Mouse (Mus musculus) forebrain, postnatal 0 days (tissue): Measurements from ENCODE around the gene Spag6. TPM values are rescaled to one million over a fixed set of nuclear protein-coding genes. Genes with fewer than 3 reads are reported as not detected.

Source experiments
- ATAC-seq: fragments of 200-750 bp; cut with Nextera tagmentation; 2 replicates; pipeline ENCODE4 v1.8.0; 2017; ENCODE audit warnings: mild to moderate bottlenecking, moderate library complexity
- DNase-seq: peaks from one replicate; pipeline ENCODE4 v3.0.0-alpha.2; 2015
- H3K27ac ChIP-seq: fragments of 300-500 bp; sonication (generic); 2 replicates; pipeline ENCODE4 v1.5.1; 2014; ENCODE audit warnings: low read depth, mild to moderate bottlenecking, antibody characterized with exemption, low read length, moderate library complexity, mixed read lengths
- H3K27me3 ChIP-seq: fragments of 300-500 bp; sonication (generic); 2 replicates; pipeline ENCODE4 v1.6.1; 2014; ENCODE audit warnings: mild to moderate bottlenecking, low read length, mixed read lengths; ENCODE audit not compliant: insufficient read depth
- H3K36me3 ChIP-seq: fragments of 300-500 bp; sonication (generic); 2 replicates; pipeline ENCODE4 v1.6.1; 2014; ENCODE audit warnings: mild to moderate bottlenecking, moderate library complexity; ENCODE audit not compliant: insufficient read depth
- H3K4me1 ChIP-seq: fragments of 300-500 bp; sonication (generic); 2 replicates; pipeline ENCODE4 v1.6.1; 2014; ENCODE audit warnings: antibody characterized with exemption; ENCODE audit not compliant: insufficient read depth
- H3K4me2 ChIP-seq: fragments of 300-500 bp; sonication (generic); 2 replicates; pipeline ENCODE4 v1.6.1; 2014; ENCODE audit warnings: low read depth, mild to moderate bottlenecking, moderate library complexity
- H3K4me3 ChIP-seq: fragments of 300-500 bp; sonication (generic); 2 replicates; pipeline ENCODE4 v1.5.1; 2014; ENCODE audit warnings: low read depth, low read length, mixed read lengths
- H3K9ac ChIP-seq: fragments of 300-500 bp; sonication (generic); 2 replicates; pipeline ENCODE4 v1.6.1; 2014; ENCODE audit warnings: mild to moderate bottlenecking
- H3K9me3 ChIP-seq: fragments of 300-500 bp; sonication (generic); 2 replicates; pipeline ENCODE4 v1.6.1; 2016; ENCODE audit warnings: low read length
- CTCF ChIP-seq: sonication (generic); IDR thresholded peaks from 2 replicates; pipeline ENCODE4 v1.5.1; 2016; ENCODE audit warnings: antibody characterized with exemption, control low read depth, low read depth
- WGBS: fragments of 180-500 bp; shearing (Covaris S2); extraction: QIAGEN DNeasy Blood & Tissue Kit; methylation state at CpG from one replicate; pipeline ENCODE4 v1.1.7; 2014; 5-methylcytosine and 5-hydroxymethylcytosine counted together
- polyA plus RNA-seq: library from polyadenylated mRNA; unstranded; fragments of >200 nt; fragmentation: Nextera tagmentation; extraction: Ambion mirVana; gene quantifications from 2 replicates; pipeline ENCODE4 v1.2.1, GENCODE M21; 2015
- total RNA-seq: library from RNA; depleted of rRNA; stranded (reverse); fragments of >200 nt; gene quantifications from 2 replicates; pipeline ENCODE4 v1.2.3, GENCODE M21; 2014

The Spag6 gene
- total and polyA plus RNA-seq, 2 experiments from 2014 or later: 0.06 TPM; not detected in 1

DNA sequence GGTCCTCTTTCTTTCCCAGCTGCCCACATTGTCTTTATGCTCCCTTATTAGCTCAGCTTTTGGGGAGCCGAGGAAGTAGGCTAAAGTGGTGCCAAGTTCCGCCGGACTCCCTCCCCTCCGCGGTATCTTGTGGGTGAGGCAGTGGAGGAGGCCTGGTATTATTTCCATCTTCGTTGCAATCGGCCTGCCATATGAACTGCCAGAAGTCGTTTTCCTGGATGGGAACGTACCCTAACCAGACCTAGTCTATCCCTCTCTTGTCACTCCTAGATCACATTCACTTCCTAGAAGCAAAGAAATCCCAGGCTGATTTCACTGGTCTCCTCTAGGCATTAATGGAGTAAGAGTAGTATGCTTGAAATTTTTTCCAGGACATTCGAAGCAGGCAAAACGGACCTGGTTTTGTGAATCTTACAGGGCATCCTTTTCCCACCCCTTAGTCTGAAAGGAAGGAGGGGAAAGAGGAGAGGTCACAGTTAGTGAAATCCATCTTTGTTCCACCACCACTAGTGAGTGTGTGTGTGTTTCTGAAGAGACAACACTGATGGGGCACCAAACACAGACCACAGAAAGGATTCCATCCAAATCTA is 5.7 kb downstream of the Spag6 start:
- H3K4me1 ChIP-seq: no peaks in the 10 kb centered on the region
- no peak for TF ChIP-seq CTCF
- no peak overlapping the region for H3K4me2 ChIP-seq
- WGBS: 2% methylated on average over 11 of the region's 11 CpGs
- no peaks in the 10 kb centered on the region for H3K36me3 ChIP-seq
- H3K27ac ChIP-seq: no peak overlapping the region
- no peak overlapping the region for H3K9ac ChIP-seq
- no peak overlapping the region for H3K4me3 ChIP-seq
- peaks cover 66% of the 10 kb centered on the region for H3K27me3 ChIP-seq
- no peaks in the 10 kb centered on the region for H3K9me3 ChIP-seq
- DNase-seq (peak; percentile 32), ATAC-seq (no peak)

DNA sequence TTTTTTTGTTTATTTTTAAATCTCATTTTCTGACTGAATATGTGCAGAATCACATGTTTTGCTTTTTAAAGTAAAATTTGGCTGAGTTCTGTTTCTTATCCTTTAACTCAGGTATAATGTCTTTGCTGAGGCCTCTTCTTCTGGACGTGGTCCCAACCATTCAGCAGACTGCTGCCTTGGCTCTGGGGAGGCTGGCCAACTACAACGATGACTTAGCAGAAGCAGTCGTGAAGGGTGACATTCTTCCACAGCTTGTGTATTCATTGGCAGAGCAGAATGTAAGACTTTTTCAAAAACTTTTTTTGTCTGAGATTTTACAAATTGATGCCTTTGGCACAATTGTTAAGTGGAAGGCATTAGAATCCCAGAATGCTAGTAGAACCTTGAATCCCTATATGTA is 16.5 kb downstream of the Spag6 start:
- DNase-seq: no peak
- Histone ChIP-seq H3K4me3 (no peak overlapping the region), H3K36me3 (no peaks in the 10 kb centered on the region), H3K27ac (no peak overlapping the region), H3K27me3 (no peaks in the 10 kb centered on the region; the same call in 1 of the 2 replicates), H3K9me3 (no peaks in the 10 kb centered on the region), H3K4me2 (no peak overlapping the region), H3K4me1 (no peaks in the 10 kb centered on the region), H3K9ac (no peak overlapping the region)
- no peak for TF ChIP-seq CTCF
- 54% methylated on average over 3 of the region's 3 CpGs for WGBS
- ATAC-seq: no peak

DNA sequence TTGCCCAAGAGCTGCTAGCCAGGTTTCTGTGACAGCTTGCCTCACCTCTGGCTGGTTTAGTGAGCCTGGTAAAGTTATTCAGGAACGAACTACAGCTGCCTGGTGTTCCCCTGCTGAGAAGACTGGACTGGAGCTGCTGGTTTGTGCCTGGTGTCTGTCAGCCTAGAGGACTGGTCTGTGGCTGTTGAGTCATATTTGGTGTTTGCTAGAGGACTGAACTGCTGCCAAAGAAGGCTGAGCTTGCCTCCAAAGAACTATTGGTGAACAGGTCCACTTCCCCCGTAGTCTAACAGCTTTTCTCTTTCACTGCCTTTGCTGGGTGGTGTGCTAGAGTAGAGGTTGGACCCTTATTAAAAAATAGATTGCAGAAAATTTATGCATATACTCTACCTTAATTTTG is 19.2 kb downstream of the Spag6 start:
- no peaks in the 10 kb centered on the region for H3K9me3 ChIP-seq
- no peak for TF ChIP-seq CTCF
- DNase-seq: no peak
- no peak for ATAC-seq
- H3K4me1 ChIP-seq: no peaks in the 10 kb centered on the region
- no peak overlapping the region for H3K27ac ChIP-seq
- 67% methylated on average over 2 of the region's 2 CpGs for WGBS
- H3K27me3 ChIP-seq: no peaks in the 10 kb centered on the region; the same call in 1 of the 2 replicates
- no peak overlapping the region for H3K9ac ChIP-seq
- no peak overlapping the region for H3K4me2 ChIP-seq
- H3K4me3 ChIP-seq: no peak overlapping the region
- no peaks in the 10 kb centered on the region for H3K36me3 ChIP-seq

DNA sequence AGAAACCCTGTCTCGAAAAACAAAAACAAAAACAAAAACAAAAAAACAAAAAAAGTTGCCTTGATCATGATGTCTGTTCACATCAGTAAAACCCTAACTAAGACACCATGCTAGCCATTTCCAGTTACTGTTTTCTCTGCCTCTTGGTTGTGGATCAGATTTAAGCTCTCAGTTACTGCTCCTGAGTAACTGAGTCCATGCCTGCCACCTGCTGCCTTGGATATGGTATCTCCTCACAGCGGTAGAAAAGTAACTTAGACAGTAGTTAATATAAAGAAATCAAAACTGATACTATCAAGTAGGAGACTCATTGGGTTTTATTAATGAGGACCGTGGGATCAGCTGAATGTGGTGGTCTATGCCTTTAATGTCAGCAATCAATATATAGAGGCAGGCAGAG is 20.5 kb downstream of the Spag6 start:
- no peaks in the 10 kb centered on the region for H3K36me3 ChIP-seq
- no peak overlapping the region for H3K27ac ChIP-seq
- no peaks in the 10 kb centered on the region; the same call in 1 of the 2 replicates for H3K27me3 ChIP-seq
- ATAC-seq (no peak), DNase-seq (no peak)
- no peak overlapping the region for H3K9ac ChIP-seq
- no peaks in the 10 kb centered on the region for H3K4me1 ChIP-seq
- no peaks in the 10 kb centered on the region for H3K9me3 ChIP-seq
- no peak for TF ChIP-seq CTCF
- H3K4me2 ChIP-seq: no peak overlapping the region
- no peak overlapping the region for H3K4me3 ChIP-seq
- 81% methylated on average over 3 of the region's 3 CpGs for WGBS

DNA sequence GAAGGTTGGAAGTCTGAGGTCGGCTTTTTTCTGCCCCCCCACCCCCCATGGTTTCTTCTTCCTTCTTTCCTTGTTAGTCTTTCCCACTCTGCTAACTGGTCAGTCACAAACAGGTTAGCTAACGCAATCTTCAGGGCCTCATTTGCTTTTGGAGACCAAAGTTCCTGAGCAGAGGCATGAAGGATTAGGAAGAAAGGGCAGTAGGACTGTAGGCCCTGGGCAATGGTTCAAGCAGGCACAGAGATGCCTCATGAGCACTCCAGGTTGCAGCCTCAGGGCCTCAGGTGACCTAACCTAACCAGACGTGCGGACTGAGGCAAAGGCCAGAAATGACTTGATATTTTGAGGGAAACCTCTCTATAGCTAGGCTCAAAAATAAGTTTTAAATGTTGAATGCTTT is 24.7 kb downstream of the Spag6 start:
- no peak for DNase-seq
- TF ChIP-seq CTCF: no peak
- 86% methylated on average over 4 of the region's 4 CpGs for WGBS

DNA sequence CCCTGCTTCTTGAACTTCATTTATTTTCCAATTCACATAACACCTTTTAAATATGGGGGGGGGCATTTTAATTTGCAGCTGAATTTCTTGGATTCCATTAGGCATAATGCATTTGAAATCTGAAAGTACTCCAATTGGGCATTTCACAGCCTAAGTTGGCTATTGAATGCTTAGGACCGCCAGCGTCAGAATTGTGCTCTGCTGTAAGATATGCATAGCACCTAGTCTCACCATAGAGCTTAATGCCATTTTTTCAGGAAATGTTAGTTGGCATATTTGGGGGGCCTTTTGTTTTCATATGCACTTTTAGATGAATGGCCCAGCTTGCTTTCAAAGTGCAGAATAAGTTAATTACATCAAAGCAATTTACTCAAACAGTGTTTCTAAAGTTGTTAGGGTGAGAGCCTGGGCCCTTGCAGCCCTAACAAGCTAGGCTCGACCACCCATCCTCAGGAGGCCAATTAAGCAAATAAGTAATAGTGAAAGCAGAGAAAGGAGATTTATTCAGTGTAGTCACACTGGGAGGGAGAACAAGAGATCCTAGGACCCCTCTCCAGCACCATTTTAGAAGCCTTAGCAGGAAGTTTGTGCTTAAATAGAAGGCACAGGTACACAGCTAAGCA is 28.5 kb downstream of the Spag6 start:
- Histone ChIP-seq H3K36me3 (no peaks in the 10 kb centered on the region), H3K9ac (no peak overlapping the region), H3K9me3 (no peaks in the 10 kb centered on the region), H3K4me2 (no peak overlapping the region), H3K4me1 (no peaks in the 10 kb centered on the region), H3K4me3 (no peak overlapping the region), H3K27me3 (no peaks in the 10 kb centered on the region), H3K27ac (no peak overlapping the region)
- WGBS: 24% methylated on average over 3 of the region's 3 CpGs
- DNase-seq (peak; percentile 6), ATAC-seq (peak; percentile 36; the same call in 1 of the 2 replicates)
- no peak for TF ChIP-seq CTCF

More for the DNA sequence above, 24.7 kb downstream of the Spag6 start:
- Histone ChIP-seq H3K4me2 (no peak overlapping the region), H3K4me1 (no peaks in the 10 kb centered on the region), H3K36me3 (no peaks in the 10 kb centered on the region), H3K9ac (no peak overlapping the region), H3K9me3 (no peaks in the 10 kb centered on the region), H3K27me3 (no peaks in the 10 kb centered on the region; the same call in 1 of the 2 replicates), H3K4me3 (no peak overlapping the region), H3K27ac (no peak overlapping the region)
- no peak for ATAC-seq

DNA sequence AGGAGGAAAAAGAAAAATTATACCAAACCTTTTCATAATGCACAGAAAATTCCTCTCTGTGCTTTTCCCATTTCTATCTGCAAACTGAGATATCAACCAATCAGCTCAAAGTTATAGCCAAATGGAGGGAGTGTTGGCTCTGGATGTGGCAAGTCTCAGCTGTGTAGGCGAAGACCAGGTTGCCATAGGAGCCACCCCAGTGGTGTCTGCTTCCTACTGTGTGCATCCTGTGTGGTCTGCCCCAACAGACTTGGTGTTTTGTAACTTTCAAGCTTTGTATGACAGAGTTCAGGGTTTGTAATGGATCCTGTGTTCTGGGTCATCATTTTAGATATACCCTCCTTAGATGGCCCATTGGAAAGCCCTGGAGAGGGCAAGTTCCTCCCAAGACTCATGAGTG is 30.6 kb downstream of the Spag6 start:
- 79% methylated on average over 1 of the region's 1 CpGs for WGBS
- Histone ChIP-seq H3K36me3 (no peaks in the 10 kb centered on the region), H3K27me3 (no peaks in the 10 kb centered on the region), H3K4me1 (no peaks in the 10 kb centered on the region), H3K27ac (no peak overlapping the region), H3K9ac (no peak overlapping the region), H3K4me3 (no peak overlapping the region), H3K9me3 (no peaks in the 10 kb centered on the region), H3K4me2 (no peak overlapping the region)
- no peak for DNase-seq
- ATAC-seq: no peak
- TF ChIP-seq CTCF: no peak
